Mouse (Mus musculus) lung, postnatal 14 days (tissue): ENCODE results near the gene Gm21887.
"Not testable (repeated sequence)": the region's sequence is repeated elsewhere in the genome, so short reads cannot be mapped to it uniquely, and the experiment has no call there.

ENCODE experiments used
- DNase-seq: peaks from one replicate; pipeline ENCODE4 v3.0.0; 2021

The Gm21887 gene

DNA sequence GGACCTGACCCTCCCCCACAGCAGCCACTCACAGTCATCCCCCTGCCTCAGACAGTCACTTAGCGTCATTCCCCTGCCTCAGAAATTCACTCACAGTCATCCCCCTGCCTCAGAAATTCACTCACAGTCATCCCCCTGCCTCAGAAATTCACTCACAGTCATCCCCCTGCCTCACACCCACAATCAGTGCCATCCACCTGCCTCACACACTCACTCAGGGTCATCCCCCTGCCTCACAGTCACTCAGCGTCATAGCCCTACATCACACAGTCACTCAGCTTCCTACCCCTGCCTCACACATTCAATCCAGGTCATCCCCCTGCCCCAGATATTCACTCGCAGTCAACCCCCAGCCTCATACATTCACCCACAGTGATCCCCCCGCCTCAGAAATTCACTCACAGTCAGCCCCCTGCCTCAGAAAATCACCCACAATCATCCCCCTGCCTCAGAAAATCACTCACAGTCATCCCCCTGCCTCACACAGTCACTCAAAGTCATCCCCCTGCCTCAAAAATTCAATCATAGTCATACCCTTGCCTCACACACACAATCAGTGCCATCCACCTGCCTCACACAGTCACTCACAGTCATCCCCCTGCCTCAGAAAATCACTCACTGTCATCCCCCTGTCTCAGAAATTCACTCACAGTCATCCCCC, 10.8 kb upstream of the Gm21887 start:
- not testable (repeated sequence) for DNase-seq

DNA sequence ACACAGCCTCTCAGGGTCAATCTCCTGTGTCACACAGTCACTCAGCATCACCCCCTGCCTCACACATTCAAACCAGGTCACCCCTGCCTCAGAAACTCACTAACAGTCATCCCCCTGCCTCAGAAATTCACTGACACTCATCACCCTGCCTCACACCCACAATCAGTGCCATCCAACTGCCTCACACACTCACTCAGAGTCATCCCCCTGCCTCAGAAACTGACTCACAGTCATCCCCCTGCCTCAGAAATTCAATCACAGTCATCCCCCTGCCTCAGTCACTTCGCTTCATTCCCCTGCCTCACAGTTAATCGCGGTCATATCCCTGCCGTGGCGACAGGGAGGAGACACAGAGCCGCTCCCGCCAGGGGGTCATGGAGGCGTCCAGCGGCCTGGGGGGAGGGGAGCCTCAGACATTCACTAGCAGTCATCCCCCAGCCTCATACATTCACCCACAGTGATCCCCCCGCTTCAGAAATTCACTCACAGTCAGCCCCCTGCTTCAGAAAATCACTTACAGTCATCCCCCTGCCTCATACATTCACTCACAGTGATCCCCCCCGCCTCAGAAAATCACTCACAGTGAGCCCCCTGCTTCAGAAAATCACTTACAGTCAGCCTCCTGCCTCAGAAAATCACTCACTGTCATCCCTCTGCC, 10.1 kb upstream of the Gm21887 start:
- not testable (repeated sequence) for DNase-seq

DNA sequence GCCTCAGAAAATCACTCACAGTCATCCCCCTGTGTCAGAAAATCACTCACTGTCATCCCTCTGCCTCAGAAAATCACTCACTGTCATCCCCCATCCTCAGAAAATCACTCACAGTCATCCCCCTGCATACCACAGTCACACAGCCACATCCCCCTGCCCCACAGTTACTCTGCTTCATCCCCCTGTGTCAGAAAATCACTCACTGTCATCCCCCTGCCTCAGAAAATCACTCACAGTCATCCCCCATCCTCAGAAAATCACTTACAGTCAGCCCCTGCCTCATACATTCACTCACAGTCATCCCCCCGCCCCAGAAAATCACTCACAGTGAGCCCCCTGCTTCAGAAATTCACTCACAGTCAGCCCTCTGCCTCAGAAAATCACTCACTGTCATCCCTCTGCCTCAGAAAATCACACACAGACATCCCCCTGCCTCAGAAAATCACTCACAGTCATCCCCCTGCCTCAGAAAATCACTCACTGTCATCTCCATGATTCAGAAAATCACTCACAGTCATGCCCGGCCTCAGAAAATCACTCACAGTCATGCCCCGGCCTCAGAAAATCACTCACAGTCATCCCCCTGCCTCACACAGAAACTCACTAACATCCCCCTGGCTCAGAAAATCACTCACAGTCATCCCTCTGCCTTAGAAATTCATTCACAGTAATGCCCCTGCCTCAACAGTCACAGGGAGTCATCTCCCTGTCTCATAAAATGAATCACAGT, 9.4 kb upstream of the Gm21887 start:
- DNase-seq: not testable (repeated sequence)

DNA sequence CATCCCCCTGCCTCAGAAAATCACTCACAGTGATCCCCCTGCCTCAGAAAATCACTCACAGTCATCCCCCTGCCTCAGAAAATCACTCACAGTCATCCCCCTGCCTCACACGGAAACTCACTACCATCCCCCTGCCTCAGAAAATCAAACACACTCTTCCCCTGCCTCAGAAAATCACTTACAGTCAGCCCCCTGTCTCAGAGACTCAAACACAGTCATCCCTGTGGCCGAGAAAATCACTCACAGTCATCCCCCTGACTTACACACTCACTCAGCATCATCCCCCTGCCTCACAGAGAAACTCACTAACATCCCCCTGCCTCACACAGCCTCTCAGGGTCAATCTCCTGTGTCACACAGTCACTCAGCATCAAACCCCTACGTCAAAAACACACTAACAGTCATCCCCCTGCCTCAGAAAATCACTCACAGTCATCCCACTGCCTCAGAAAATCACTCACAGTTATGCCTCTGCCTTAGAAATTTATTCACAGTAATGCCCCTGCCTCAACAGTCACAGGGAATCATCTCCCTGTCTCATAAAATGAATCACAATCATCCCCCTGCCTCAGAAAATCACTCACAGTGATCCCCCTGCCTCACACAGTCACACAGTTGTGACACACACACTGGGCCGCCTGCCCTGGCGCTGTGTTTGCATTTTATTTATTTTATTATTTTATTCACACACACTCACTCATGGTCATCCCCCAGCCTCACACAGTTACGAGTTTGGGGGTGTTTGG, 8.6 kb upstream of the Gm21887 start:
- not testable (repeated sequence) for DNase-seq

DNA sequence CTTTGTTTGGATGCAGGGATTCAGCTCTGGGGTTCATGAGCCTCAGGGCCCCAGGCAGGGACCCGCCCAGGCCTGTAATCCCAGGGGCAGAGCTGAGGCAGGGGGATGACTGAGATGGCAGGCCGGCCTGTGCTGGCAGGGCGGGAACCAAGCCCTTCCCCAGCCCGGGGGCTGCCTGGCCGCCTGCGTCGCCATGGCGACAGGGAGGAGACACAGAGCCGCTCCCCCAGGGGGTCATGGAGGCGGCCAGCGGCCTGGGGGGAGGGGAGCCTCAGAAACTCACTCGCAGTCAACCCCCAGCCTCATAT, 8.1 kb upstream of the Gm21887 start:
- not testable (repeated sequence) for DNase-seq

DNA sequence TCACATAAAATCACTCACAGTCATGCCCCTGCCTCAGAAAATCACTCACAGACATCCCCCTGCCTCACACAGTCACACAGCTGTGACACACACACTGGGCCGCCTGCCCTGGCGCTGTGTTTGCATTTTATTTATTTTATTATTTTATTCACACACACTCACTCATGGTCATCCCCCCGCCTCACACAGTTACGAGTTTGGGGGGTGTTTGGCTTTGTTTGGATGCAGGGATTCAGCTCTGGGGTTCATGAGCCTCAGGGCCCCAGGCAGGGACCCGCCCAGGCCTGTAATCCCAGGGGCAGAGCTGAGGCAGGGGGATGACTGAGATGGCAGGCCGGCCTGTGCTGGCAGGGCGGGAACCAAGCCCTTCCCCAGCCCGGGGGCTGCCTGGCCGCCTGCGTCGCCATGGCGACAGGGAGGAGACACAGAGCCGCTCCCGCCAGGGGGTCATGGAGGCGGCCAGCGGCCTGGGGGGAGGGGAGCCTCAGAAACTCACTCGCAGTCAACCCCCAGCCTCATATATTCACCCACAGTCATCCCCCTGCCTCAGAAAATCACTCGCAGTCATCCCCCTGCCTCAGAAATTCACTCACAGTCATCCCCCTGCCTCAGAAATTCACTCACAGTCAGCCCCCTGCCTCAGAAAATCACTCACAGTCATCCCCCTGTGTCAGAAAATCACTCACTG, 6.8 kb upstream of the Gm21887 start:
- not testable (repeated sequence) for DNase-seq

DNA sequence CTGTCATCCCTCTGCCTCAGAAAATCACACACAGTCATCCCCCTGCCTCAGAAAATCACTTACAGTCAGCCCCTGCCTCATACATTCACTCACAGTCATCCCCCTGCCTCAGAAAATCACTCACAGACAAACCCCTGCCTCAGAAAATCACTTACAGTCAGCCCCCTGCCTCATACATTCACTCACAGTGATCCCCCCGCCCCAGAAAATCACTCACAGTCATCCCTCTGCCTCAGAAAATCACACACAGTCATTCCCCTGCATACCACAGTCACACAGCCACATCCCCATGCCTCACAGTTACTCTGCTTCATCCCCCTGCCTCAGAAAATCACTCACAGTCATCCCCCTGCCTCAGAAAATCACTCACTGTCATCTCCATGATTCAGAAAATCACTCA, 5.9 kb upstream of the Gm21887 start:
- not testable (repeated sequence) for DNase-seq

DNA sequence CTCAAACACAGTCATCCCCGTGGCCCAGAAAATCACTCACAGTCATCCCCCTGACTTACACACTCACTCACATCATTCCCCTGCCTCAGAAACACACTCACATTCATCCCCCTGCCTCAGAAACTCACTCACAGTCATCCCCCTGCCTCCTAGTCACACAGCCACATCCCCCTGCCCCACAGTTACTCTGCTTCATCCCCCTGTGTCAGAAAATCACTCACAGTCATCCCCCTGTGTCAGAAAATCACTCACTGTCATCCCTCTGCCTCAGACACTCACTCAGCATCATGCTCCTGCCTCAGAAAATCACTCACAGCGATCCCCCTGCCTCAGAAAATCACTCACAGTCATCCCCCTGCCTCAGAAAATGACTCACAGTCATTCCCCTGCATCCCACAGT, 5.2 kb upstream of the Gm21887 start:
- DNase-seq: not testable (repeated sequence)

DNA sequence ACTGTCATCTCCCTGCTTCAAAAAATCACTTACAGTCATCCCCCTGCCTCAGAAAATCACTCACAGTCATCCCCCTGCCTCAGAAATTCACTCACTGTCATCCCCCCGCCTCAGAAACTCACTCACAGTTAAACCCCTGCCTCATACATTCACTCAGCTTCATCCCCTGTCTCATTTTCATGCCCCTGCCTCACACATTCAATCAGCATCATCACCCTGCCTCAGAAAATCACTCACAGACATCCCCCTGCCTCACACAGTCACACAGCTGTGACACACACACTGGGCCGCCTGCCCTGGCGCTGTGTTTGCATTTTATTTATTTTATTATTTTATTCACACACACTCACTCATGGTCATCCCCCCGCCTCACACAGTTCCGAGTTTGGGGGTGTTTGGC, 4.7 kb upstream of the Gm21887 start:
- not testable (repeated sequence) for DNase-seq

DNA sequence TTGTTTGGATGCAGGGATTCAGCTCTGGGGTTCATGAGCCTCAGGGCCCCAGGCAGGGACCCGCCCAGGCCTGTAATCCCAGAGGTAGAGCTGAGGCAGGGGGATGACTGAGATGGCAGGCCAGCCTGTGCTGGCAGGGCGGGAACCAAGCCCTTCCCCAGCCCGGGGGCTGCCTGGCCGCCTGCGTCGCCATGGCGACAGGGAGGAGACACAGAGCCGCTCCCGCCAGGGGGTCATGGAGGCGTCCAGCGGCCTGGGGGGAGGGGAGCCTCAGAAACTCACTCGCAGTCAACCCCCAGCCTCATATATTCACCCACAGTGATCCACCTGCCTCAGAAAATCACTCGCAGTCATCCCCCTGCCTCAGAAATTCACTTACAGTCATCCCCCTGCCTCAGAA, 4.3 kb upstream of the Gm21887 start:
- DNase-seq: not testable (repeated sequence)

DNA sequence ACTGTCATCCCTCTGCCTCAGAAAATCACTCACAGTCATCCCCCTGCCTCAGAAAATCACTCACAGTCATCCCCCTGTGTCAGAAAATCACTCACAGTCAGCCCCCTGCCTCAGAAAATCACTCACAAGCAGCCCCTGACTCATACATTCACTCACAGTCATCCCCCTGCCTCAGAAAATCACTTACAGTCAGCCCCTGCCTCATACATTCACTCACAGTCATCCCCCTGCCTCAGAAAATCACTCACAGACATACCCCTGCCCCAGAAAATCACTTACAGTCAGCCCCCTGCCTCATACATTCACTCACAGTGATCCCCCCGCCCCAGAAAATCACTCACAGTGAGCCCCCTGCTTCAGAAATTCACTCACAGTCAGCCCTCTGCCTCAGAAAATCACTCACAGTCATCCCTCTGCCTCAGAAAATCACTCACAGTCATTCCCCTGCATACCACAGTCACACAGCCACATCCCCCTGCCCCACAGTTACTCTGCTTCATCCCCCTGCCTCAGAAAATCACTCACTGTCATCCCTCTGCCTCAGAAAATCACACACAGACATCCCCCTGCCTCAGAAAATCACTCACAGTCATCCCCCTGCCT, 3.7 kb upstream of the Gm21887 start:
- not testable (repeated sequence) for DNase-seq

DNA sequence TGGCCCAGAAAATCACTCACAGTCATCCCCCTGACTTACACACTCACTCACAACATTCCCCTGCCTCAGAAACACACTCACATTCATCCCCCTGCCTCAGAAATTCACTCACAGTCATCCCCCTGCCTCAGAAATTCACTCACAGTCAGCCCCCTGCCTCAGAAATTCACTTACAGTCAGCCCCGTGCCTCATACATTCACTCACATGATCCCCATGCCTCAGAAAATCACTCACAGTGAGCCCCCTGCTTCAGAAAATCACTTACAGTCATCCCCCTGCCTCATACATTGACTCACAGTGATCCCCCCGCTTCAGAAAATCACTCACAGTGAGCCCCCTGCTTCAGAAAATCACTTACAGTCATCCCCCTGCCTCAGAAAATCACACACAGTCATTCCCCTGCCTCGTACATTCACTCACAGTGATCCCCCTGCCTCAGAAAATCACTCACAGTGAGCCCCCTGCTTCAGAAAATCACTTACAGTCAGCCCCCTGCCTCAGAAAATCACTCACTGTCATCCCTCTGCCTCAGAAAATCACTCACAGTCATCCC, 2.7 kb upstream of the Gm21887 start:
- DNase-seq: not testable (repeated sequence)

DNA sequence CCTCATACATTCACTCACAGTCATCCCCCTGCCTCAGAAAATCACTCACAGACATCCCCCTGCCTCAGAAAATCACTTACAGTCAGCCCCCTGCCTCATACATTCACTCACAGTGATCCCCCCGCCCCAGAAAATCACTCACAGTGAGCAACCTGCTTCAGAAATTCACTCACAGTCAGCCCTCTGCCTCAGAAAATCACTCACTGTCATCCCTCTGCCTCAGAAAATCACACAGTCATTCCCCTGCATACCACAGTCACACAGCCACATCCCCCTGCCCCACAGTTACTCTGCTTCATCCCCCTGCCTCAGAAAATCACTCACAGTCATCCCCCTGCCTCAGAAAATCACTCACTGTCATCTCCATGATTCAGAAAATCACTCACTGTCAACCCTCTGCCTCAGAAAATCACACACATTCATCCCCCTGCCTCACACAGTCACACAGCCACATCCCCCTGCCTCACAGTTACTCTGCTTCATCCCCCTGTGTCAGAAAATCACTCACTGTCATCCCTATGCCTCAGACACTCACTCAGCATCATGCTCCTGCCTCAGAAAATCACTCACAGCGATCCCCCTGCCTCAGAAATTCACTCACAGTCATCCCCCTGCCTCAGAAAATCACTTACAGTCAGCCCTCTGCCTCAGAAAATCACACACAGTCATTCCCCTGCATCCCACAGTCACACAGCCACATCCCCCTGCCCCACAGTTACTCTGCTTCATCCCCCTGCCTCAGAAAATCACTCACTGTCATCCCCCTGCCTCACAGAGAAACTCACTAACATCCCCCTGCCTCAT, 1.9 kb upstream of the Gm21887 start:
- not testable (repeated sequence) for DNase-seq

DNA sequence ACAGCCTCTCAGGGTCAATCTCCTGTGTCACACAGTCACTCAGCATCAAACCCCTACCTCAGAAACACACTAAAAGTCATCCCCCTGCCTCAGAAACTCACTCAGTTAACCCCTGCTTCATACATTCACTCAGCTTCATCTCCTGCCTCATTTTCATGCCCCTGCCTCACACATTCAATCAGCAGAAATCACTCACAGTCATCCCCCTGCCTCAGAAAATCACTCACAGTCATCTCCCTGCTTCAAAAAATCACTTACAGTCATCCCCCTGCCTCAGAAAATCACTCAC, 1.3 kb upstream of the Gm21887 start:
- DNase-seq: not testable (repeated sequence)

DNA sequence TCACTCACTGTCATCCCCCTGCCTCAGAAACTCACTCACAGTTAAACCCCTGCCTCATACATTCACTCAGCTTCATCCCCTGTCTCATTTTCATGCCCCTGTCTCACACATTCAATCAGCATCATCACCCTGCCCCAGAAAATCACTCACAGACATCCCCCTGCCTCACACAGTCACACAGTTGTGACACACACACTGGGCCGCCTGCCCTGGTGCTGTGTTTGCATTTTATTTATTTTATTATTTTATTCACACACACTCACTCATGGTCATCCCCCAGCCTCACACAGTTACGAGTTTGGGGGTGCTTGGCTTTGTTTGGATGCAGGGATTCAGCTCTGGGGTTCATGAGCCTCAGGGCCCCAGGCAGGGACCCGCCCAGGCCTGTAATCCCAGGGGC, 875 bp upstream of the Gm21887 start:
- not testable (repeated sequence) for DNase-seq

DNA sequence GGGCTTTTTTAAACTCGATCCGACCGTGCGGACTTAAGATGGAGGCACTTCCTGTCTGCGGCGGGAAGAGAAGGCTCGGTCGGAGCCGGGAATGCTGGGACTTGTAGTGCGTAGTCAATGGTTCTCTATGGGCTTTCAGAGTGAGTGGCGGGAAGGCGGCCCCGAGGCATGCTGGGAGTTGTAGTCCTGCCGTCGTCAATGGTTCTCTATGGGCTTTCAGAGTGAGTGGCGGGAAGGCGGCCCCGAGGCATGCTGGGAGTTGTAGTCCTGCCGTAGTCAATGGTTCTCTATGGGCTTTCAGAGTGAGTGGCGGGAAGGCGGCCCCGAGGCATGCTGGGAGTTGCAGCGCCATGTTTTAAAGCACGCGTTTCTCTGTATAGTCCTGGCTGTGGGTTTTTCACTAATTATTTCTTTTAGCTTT, 352 bp downstream of the Gm21887 start:
- DNase-seq: peak; percentile 100

DNA sequence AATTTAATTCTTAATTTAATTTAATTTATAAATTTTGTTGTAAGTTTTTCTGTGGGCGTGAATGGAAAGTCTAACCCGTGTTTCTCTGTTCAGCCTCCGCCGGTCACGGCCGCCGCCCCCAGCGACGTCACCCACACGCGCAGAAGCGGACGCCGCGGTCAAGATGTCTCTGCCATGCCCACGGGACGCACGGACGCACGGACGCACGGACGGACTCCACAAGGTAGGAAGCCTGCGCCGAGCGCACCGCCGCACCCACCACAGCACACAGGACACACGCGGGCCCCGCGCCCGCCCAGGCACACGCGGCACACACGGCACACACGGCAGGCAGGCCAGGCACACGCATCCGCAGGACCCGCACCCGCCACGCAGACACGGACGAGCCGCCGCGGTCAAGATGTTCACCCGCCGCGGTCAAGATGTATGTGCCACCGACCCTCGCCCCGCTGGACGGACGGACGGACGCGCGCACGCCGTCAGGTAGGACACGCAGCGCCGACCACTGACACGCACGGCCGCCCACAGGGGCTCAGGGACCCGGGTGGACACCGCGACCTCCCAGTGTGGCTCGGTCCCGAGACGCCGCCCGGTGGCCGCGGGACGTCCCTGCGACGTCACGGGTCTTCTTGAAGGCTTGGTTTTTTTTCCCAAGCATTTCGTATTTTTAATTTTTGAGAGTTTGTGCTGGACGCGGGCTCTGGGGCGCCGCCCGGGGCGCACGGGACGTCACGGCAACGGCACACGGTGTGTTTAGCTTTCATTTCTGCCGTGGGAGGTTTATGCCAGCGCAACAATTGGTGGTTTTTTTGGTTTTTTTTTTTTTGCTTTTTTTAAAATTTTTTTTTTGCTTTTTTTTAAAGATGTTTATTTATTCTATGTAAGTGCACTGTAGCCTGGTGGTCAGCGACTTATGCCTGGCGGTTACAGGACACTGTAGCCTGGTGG, 1.4 kb downstream of the Gm21887 start:
- DNase-seq: not testable (repeated sequence)

DNA sequence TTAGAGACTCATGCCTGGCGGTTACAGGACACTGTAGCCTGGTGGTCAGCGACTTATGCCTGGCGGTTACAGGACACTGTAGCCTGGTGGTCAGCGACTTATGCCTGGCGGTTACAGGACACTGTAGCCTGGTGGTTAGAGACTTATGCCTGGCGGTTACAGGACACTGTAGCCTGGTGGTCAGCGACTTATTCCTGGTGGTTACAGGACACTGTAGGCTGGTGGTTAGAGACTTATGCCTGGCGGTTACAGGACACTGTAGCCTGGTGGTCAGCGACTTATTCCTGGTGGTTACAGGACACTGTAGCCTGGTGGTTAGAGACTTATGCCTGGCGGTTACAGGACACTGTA, 2.0 kb downstream of the Gm21887 start:
- not testable (repeated sequence) for DNase-seq

DNA sequence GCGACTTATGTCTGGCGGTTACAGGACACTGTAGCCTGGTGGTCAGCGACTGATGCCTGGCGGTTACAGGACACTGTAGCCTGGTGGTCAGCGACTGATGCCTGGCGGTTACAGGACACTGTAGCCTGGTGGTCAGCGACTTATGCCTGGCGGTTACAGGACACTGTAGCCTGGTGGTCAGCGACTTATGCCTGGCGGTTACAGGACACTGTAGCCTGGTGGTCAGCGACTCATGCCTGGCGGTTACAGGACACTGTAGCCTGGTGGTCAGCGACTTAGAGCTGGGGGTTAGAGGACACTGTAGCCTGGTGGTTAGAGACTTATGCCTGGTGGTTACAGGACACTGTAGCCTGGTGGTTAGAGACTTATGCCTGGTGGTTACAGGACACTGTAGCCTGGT, 4.0 kb downstream of the Gm21887 start:
- not testable (repeated sequence) for DNase-seq

DNA sequence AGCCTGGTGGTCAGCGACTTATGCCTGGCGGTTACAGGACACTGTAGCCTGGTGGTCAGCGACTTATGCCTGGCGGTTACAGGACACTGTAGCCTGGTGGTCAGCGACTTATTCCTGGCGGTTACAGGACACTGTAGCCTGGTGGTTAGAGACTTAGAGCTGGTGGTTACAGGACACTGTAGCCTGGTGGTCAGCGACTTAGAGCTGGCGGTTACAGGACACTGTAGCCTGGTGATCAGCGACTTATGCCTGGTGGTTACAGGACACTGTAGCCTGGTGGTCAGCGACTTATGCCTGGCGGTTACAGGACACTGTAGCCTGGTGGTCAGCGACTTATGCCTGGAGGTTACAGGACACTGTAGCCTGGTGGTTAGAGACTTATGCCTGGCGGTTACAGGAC, 4.6 kb downstream of the Gm21887 start:
- not testable (repeated sequence) for DNase-seq
